Mouse (Mus musculus) CD4-positive naive resting alpha-beta T cell, adult 57 days (primary cell): ENCODE results near the gene Cnih3. TPM values are rescaled to one million over a fixed set of nuclear protein-coding genes. Genes with fewer than 3 reads are reported as not detected.

Source experiments
- total RNA-seq: library from RNA; stranded (reverse); gene quantifications from one replicate; pipeline ENCODE4 v1.2.4, GENCODE M21; 2023

The Cnih3 gene
- total RNA-seq = not detected

GRCm38 (mm10) chr1:181352367-181353199 is at the start of gene Cnih3:
TSS of gene Cnih3 (plus strand) at chr1:181352628.

Other genes starting within 250 kb of the Cnih3 start
- 30.7 TPM for gene Nvl, start 208.4 kb upstream of the Cnih3 start, total RNA-seq
- 21.1 TPM for gene Cnih4, start 207.9 kb upstream of the Cnih3 start, total RNA-seq
- gene Wdr26, start 140.6 kb upstream of the Cnih3 start, total RNA-seq = 288 TPM
- gene Ccdc121, start 158.8 kb downstream of the Cnih3 start, total RNA-seq = not detected
- not detected for gene Dnah14, start 223.9 kb downstream of the Cnih3 start, total RNA-seq